Mouse (Mus musculus): ENCODE results near the gene Rbl1.

GRCm38 (mm10) chr2:157166371-157167080, 37.8 kb downstream of the Rbl1 start:
- no peak for TF ChIP-seq POLR2A (IDR thresholded peaks at IDR 0.05; ENCODE audit: borderline replicate concordance, extremely low read depth, low read depth, low read length)
- no peak for TF ChIP-seq CTCF (IDR thresholded peaks at IDR 0.05; ENCODE audit: insufficient read depth, low read length)

Data from lung, adult 2 months (tissue).